Mouse (Mus musculus): ENCODE measurements at regions not wholly inside any gene's neighbourhood (a gene's known extent, or its start where the extent isn't known, plus 50 kb on each side); places are given as distances from the start of the nearest gene placed in this dataset.

DNA sequence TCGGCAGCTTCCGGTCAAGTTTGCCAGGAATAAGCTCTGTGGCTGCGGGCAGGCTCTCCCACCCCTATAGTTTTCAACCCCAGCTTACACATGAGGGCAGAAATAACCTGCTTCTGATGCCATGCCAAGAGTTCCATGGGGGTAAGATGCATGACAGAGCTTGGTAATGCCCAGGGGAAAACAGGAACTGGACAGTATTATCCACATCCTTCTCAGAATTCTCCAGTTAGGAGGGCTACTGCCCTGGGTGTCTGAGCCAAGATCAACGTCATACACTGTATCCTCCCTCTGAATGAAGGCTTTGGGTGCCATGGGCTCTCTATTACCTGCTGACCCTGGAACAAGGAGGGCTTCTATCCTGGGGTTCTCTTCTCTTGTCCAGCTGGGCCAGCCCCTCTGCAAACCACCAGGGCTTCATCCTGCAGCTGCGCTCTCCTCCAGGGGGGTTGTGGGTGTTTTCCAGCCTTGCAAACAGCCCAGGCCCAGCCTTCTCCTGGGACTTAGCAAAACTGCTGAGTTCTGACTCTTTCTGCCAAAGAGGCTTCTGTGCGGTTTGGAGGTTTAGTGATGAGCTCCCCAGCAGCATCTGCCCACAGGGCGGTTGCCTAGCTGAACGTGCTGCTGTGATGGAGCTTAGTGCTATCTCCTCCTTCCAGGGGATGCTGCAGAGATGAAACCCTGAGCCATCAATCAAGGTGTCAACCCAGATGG lies 81.7 kb upstream of the Tpm1 start:
- no peak for TF ChIP-seq CTCF (IDR thresholded peaks at IDR 0.05; ENCODE audit: low read depth)
- no peak for TF ChIP-seq EP300 (optimal IDR thresholded peaks at IDR 0.05)

Data from stomach, postnatal 0 days (tissue).